Mouse (Mus musculus): Measurements from ENCODE around the gene Foxa2. TPM values are rescaled to one million over a fixed set of nuclear protein-coding genes. Genes with fewer than 3 reads are reported as not detected.

Gene Foxa2
- polyA plus RNA-seq, 1 experiment: 0.55 TPM

- no peak for DNase-seq
- WGBS: 3% methylated on average over 26 of the region's 26 CpGs
- H3K4me3 ChIP-seq (ENCODE audit: control insufficient read depth, insufficient read depth, low read length): no peak overlapping the region
- peaks cover 29% of the 10 kb centered on the region for H3K27me3 ChIP-seq (ENCODE audit: control insufficient read depth, insufficient read depth, low read length)
- H3K4me1 ChIP-seq (replicated peaks; ENCODE audit: control insufficient read depth, insufficient read depth, low read length): no peaks in the 10 kb centered on the region
- TF ChIP-seq POLR2A (IDR thresholded peaks at IDR 0.05; ENCODE audit: control insufficient read depth, extremely low read depth, insufficient read depth, low read length, poor library complexity) (no peak), CTCF (IDR thresholded peaks at IDR 0.05; ENCODE audit: borderline replicate concordance, control insufficient read depth, extremely low read depth, insufficient read depth, low read length, poor library complexity) (no peak)
- no peak overlapping the region for H3K27ac ChIP-seq (ENCODE audit: control insufficient read depth, insufficient read depth, low read length)
- H3K36me3 ChIP-seq (ENCODE audit: control insufficient read depth, insufficient read depth, low read length): no peaks in the 10 kb centered on the region
These were observed 1.8 kb downstream of the Foxa2 start for GRCm38 (mm10) chr2:148044877-148045539.

- Histone ChIP-seq H3K27me3 (ENCODE audit: control insufficient read depth, insufficient read depth, low read length) (peaks cover 32% of the 10 kb centered on the region), H3K4me3 (ENCODE audit: control insufficient read depth, insufficient read depth, low read length) (no peak overlapping the region)
These were observed 2.5 kb downstream of the Foxa2 start for GRCm38 (mm10) chr2:148043976-148044876.

GRCm38 (mm10) chr2:148043271-148043975, 3.3 kb downstream of the Foxa2 start:
- H3K4me3 ChIP-seq (ENCODE audit: control insufficient read depth, insufficient read depth, low read length): no peak overlapping the region
- no peak for DNase-seq
- peaks cover 32% of the 10 kb centered on the region for H3K27me3 ChIP-seq (ENCODE audit: control insufficient read depth, insufficient read depth, low read length)
- TF ChIP-seq CTCF (IDR thresholded peaks at IDR 0.05; ENCODE audit: borderline replicate concordance, control insufficient read depth, extremely low read depth, insufficient read depth, low read length, poor library complexity) (no peak), POLR2A (IDR thresholded peaks at IDR 0.05; ENCODE audit: control insufficient read depth, extremely low read depth, insufficient read depth, low read length, poor library complexity) (no peak)
- no peak overlapping the region for H3K27ac ChIP-seq (ENCODE audit: control insufficient read depth, insufficient read depth, low read length)
- no peaks in the 10 kb centered on the region for H3K4me1 ChIP-seq (replicated peaks; ENCODE audit: control insufficient read depth, insufficient read depth, low read length)
- no peaks in the 10 kb centered on the region for H3K36me3 ChIP-seq (ENCODE audit: control insufficient read depth, insufficient read depth, low read length)
- 53% methylated on average over 17 of the region's 17 CpGs for WGBS

More at GRCm38 (mm10) chr2:148043976-148044876, 2.5 kb downstream of the Foxa2 start:
- Histone ChIP-seq H3K27ac (ENCODE audit: control insufficient read depth, insufficient read depth, low read length) (no peak overlapping the region), H3K36me3 (ENCODE audit: control insufficient read depth, insufficient read depth, low read length) (no peaks in the 10 kb centered on the region), H3K4me1 (replicated peaks; ENCODE audit: control insufficient read depth, insufficient read depth, low read length) (no peaks in the 10 kb centered on the region)
- 7% methylated on average over 71 of the region's 71 CpGs for WGBS
- TF ChIP-seq CTCF (IDR thresholded peaks at IDR 0.05; ENCODE audit: borderline replicate concordance, control insufficient read depth, extremely low read depth, insufficient read depth, low read length, poor library complexity): no peak
- no peak for TF ChIP-seq POLR2A (IDR thresholded peaks at IDR 0.05; ENCODE audit: control insufficient read depth, extremely low read depth, insufficient read depth, low read length, poor library complexity)
- no peak for DNase-seq

GRCm38 (mm10) chr2:148042126-148042640, 4.6 kb downstream of the Foxa2 start:
- Histone ChIP-seq H3K4me3 (ENCODE audit: control insufficient read depth, insufficient read depth, low read length) (no peak overlapping the region), H3K4me1 (replicated peaks; ENCODE audit: control insufficient read depth, insufficient read depth, low read length) (no peaks in the 10 kb centered on the region), H3K27me3 (ENCODE audit: control insufficient read depth, insufficient read depth, low read length) (peaks cover 32% of the 10 kb centered on the region), H3K27ac (ENCODE audit: control insufficient read depth, insufficient read depth, low read length) (no peak overlapping the region), H3K36me3 (ENCODE audit: control insufficient read depth, insufficient read depth, low read length) (no peaks in the 10 kb centered on the region)
- DNase-seq: no peak
- WGBS: 29% methylated on average over 3 of the region's 3 CpGs
- TF ChIP-seq CTCF (IDR thresholded peaks at IDR 0.05; ENCODE audit: borderline replicate concordance, control insufficient read depth, extremely low read depth, insufficient read depth, low read length, poor library complexity) (no peak), POLR2A (IDR thresholded peaks at IDR 0.05; ENCODE audit: control insufficient read depth, extremely low read depth, insufficient read depth, low read length, poor library complexity) (no peak)

GRCm38 (mm10) chr2:148041381-148041780, 5.4 kb downstream of the Foxa2 start:
- 19% methylated on average over 5 of the region's 5 CpGs for WGBS
- no peak overlapping the region for H3K4me3 ChIP-seq (ENCODE audit: control insufficient read depth, insufficient read depth, low read length)
- H3K27me3 ChIP-seq (ENCODE audit: control insufficient read depth, insufficient read depth, low read length): peaks cover 26% of the 10 kb centered on the region
- TF ChIP-seq CTCF (IDR thresholded peaks at IDR 0.05; ENCODE audit: borderline replicate concordance, control insufficient read depth, extremely low read depth, insufficient read depth, low read length, poor library complexity) (no peak), POLR2A (IDR thresholded peaks at IDR 0.05; ENCODE audit: control insufficient read depth, extremely low read depth, insufficient read depth, low read length, poor library complexity) (no peak)
- H3K27ac ChIP-seq (ENCODE audit: control insufficient read depth, insufficient read depth, low read length): no peak overlapping the region
- no peaks in the 10 kb centered on the region for H3K36me3 ChIP-seq (ENCODE audit: control insufficient read depth, insufficient read depth, low read length)
- H3K4me1 ChIP-seq (replicated peaks; ENCODE audit: control insufficient read depth, insufficient read depth, low read length): no peaks in the 10 kb centered on the region
- no peak for DNase-seq

Data from thymus, adult 2 months (tissue).